Mouse (Mus musculus) A20 (cell line): ENCODE data around the gene Arhgap5.

Experiments used
- DNase-seq: peaks from one replicate; pipeline ENCODE4 v3.0.0-alpha.2; 2011; ENCODE audit warnings: low read depth, low spot score

Arhgap5 gene

GRCm38 (mm10) chr12:52503456-52504320, at the start of gene Arhgap5:
Arhgap5 (plus strand) TSS chr12:52503972.
- peak; percentile 83 for DNase-seq

DNA sequence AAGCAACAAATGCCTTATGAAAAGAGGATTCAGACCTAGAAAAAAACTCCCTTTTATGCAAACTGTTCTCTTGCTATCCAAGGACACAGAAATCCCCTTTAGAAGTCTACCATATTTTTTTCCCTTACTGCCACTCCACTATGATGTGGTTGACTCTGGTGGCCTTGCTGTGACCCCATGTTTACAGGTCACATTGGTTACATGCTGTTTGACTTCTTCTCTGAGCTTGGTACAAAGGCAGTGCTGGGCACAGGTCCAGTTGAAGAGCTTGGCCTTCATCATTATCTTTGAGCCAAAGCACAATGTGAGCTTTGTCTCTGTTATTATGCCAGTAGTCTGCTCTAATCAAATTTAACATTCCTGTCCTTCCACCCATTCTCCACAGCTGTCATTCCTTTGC, 39.2 kb upstream of the Arhgap5 start:
- DNase-seq: no peak

DNA sequence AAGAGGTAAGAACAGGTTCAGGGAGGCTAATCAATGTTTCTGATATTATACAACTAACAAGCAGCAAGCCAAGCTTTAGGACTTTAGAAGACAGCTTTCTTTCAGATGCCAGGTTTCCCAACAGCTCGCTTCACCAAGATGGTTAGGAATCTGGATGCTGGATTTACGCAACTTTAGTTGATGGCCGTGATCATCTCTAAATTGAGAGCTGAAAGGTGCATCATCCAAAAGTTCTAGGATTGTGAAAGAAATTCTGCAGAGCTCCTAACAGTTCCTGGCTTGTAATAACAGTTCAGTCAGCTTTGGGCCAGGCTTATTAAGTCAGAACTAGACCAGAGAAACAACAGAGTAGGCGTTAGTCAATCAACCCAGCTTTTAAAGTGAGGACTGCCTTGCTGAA, 32.2 kb upstream of the Arhgap5 start:
- no peak for DNase-seq

DNA sequence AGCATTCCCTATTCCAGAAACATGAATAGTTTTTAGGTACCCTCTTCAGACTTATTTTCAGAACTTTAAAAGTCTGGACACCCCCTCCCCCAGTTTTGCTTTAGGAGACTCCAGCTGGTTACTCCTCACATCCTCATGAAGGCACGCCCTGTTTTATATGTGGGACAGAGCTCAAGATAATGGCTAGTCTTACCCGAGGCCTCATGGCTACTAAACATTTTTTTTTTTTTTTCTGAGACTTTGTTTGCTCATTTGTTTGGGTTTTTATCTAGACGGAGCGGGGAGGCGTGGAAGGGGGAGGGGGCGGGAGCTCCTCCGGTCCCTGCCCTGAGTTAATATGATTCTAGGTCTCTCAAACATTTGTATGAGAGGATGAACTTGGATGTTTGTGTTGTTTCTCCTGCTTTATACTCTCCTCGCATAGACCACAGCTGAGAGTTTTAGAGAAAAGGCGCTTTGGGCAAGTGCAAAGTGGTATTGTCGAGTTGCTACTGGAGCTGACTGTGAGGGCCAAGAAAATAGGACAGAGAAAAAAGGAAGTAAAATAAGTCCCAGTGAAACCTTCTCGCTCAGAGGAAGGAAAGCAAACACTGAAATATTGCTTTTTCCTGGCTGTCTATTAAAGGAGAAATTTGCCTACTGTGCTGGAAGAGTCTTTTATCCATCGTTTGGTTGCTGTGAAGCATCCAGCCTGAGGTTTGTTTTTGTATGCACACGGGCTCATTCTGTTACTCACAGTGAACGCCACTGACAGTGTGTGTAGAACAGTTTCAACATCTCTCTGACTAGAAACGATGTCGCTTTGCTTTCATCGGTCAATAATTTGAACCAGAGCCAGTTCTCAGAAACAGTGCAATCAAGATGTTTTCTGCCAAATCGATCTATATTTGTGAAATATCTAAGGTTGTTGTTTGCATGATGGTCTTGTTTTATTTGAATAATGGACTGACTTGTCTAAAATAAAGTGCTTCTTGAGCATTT, 29.5 kb upstream of the Arhgap5 start:
- DNase-seq: peak; percentile 32

DNA sequence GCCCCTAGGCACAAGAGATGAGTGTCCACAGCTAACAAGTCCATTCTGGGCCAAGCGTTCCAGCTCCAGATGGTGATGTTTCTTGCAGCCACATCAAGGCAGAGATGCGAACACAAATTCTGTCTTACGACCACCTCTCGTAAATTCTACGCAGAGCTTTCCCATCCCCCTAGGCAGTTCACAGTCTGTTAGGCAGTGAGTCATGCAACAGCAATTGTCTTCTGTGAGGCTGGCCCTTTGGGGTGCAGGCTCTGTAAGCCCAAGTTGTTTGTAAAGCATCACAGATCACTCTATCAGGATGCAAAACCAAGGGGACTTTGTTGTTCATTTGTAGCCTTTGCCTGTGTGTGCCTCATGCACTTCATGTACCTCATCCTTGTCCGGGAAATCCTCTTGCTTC, 27.7 kb upstream of the Arhgap5 start:
- DNase-seq: no peak

GRCm38 (mm10) chr12:52478611-52479010, 25.2 kb upstream of the Arhgap5 start:
- DNase-seq: no peak

DNA sequence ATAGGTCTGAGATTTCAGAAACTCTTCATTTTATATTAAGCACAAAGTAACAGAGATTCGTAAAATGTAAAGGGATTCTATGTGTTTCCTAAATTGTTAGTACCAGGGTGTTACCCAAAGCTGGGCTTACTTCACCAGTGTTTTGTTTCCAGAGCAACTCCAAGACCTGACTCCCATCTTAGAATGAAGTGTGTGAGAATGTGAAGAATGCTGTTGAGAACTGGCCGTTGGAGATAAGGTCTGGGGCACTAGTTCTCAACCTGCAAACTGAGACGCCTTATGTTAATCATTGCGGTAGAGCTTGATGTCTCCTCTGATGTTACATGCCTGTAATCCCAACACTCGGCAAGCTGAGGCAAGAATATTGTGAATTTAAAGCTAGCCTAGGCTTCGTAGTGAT, 24.4 kb upstream of the Arhgap5 start:
- DNase-seq: no peak

- DNase-seq: no peak
Measured at GRCm38 (mm10) chr12:52480851-52481250, 22.9 kb upstream of the Arhgap5 start.

DNA sequence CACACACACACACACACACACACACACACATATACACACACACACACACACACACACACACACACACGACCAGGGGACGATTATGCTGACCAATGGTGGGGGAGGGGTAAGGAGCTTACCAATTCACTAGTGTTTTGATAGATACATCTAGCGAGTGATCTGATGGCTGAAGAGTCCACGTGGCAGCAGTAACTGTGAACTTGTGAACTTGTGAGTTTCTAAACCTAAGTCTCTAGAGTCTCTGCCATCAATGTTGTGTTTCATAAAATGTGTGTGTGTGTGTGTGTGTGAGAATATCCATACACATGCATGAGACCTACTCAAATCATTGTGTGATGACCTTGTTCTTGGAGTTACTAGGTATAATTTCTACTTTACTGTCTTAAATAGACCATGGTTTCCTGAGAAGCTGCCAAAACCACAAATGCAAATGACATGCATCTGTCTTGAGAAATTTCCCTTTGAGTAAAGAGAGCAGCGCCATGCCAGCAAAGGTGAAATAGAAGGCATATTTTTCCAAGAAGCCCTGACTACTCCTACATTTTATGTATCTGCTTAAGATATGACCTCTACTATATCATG, 21.7 kb upstream of the Arhgap5 start:
- peak; percentile 44 for DNase-seq

DNA sequence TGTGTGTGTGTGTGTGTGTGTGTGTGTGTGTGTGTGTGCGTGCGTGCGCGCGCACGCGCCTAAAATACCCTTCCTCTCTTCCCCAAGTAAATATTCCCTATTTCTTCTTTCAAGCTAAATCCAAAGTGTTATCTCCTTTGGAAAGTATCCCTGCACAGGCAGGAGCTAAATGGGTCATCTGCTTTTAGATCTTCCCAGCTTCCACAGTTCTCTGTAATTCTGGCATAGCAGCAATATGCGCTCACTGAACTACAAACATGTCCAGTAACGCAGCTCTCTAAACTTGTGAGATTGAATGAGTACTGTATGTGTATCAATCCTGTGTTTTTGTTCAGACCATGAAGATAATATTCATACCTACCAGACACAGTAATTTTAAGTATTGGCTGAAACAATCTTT, 20.6 kb upstream of the Arhgap5 start:
- no peak for DNase-seq

GRCm38 (mm10) chr12:52488266-52488975, 15.4 kb upstream of the Arhgap5 start:
- DNase-seq: no peak

GRCm38 (mm10) chr12:52493281-52493681, 10.5 kb upstream of the Arhgap5 start:
- no peak for DNase-seq

GRCm38 (mm10) chr12:52497209-52497608, 6.6 kb upstream of the Arhgap5 start:
- DNase-seq: no peak

DNA sequence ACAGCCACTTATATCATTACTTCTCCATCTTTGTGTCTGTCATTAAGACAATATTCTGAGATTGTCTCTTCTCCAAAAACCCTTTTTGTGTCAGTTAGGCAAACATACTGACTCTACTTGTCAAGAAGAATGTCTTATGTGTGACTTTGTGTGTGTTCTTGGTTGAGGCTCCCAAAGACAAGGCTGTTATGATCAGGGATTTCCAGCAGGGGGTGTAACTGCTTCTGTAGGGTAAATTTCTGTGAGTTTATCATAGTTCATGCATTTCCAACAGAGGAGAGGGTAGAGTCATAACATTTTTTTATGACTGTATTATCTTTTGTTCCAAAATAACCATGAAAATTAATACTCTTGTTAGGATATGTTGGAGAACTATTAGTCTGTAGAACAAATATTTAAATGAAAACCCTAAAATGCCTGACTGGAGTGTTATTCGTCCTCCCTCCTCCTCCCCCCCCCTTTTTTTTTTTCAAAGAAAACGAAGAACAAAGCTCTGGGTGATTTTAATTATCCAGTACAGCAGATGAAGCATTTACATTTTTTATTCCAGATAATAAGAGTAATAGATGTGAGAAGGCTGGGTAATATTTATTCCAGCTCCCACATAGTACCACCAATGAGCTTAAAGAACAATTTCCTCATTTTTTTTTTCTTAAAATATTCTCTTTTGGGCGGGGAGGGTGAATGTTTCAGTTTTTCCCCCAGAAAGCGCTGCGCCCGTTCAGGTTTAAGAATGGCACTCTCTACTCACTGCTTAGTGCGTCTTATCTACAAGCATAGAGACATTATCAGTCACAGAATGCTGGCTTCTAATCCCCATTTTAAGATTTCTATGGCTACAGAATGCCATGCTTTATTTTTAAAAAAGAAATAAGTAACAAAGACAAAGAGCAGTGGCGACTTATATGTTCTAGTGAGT, 2.6 kb upstream of the Arhgap5 start:
- peak; percentile 59 for DNase-seq

DNA sequence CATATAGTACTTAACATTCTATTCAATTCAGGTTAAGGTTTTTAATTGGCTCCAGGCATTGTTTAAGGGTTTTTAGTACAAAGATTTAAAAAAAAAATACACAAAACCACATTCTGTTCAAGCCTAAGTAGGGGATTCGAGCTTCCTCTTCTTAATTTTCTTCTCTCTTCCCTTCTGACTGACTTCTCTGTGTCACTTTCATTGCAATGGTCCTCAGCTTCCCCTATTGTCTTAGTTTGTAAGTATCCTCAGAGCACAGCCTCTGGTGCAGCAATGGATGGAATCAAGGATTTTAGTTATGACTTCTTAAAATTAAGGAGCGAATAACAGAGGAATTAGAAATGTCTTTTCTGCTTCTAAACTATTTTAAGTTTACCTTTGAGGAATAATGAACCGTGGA, 1.6 kb upstream of the Arhgap5 start:
- DNase-seq: peak; percentile 42

- DNase-seq: no peak
Measured at GRCm38 (mm10) chr12:52503131-52503455, 679 bp upstream of the Arhgap5 start.

- peak; percentile 64 for DNase-seq
Measured at GRCm38 (mm10) chr12:52504331-52505181, 784 bp downstream of the Arhgap5 start.

GRCm38 (mm10) chr12:52524699-52525098, 20.9 kb downstream of the Arhgap5 start:
- no peak for DNase-seq

DNA sequence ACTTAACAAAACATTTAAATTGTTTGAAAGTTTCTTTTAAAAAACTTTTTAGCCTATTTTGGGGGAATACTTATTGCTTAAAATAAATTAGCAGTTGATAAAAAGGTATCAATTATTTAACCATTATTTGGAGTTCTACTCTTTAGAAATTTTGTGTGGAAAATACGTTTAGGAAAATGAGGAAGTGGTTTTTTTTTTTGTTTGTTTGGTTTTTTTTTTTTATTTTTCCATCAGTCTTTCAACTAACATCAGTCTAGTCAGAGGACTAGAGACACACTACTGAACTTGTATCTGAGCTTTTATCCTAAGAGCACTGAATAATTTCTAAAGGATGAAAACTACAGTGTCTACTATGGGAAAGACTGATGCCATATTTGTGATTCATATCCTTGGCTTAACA, 21.7 kb downstream of the Arhgap5 start:
- no peak for DNase-seq

GRCm38 (mm10) chr12:52529740-52530139, 26.0 kb downstream of the Arhgap5 start:
- no peak for DNase-seq
